Mouse (Mus musculus): ENCODE measurements around the gene Ttc28. TPM values are rescaled to one million over a fixed set of nuclear protein-coding genes. Genes with fewer than 3 reads are reported as not detected.
A peak's percentile ranks its signal among the peaks of the same experiment; 100 is the strongest.

The Ttc28 gene
- 6.1 and 6.4 TPM in 2 replicates for polyA plus RNA-seq (2015; fragmentation: Nextera tagmentation; extraction: Ambion mirVana)

GRCm38 (mm10) chr5:110879584-110880374, at the start of gene Ttc28:
Ttc28 (plus strand) TSS chr5:110879803.

GRCm38 (mm10) chr5:110839678-110840365, 39.8 kb upstream of the Ttc28 start, which contains the start of the genes Hscb and Chek2:
Hscb (minus strand) TSS chr5:110839777.
Chek2 (plus strand) TSS chr5:110839979.

GRCm38 (mm10) chr5:111330417-111331098, 451.0 kb downstream of the Ttc28 start, which contains the start of gene Pitpnb:
Pitpnb (plus strand) TSS chr5:111330763.

MicroRNAs within 50 kb of the gene (microRNA counts, 519-probe panel; counts per million panel counts)
- 2,260 counts per million, percentile 29 among the panel's probes with 10 or more counts for microRNA mmu-miR-701

Small RNA genes within 50 kb of the gene (microRNA-seq; reads per million reads assigned to microRNA genes)
- gene Mir701: 103 reads per million, percentile 47 among the genes with 10 or more reads in this experiment

Other genes with a start within 250 kb of the Ttc28 start
- 19.9 and 20.1 TPM in 2 replicates for gene Noc4l, start 226.4 kb upstream of the Ttc28 start, polyA plus RNA-seq (2015; fragmentation: Nextera tagmentation; extraction: Ambion mirVana)
- gene Ddx51, start 226.4 kb upstream of the Ttc28 start, polyA plus RNA-seq (2015; fragmentation: Nextera tagmentation; extraction: Ambion mirVana): 8.4 and 8.6 TPM in 2 replicates
- gene Ep400, start 109.1 kb upstream of the Ttc28 start, polyA plus RNA-seq (2015; fragmentation: Nextera tagmentation; extraction: Ambion mirVana): 14.4 and 17.6 TPM in 2 replicates
- 19.7 and 23.5 TPM in 2 replicates for gene Pus1, start 99.1 kb upstream of the Ttc28 start, polyA plus RNA-seq (2015; fragmentation: Nextera tagmentation; extraction: Ambion mirVana)
- 6.4 and 6.6 TPM in 2 replicates for gene Ulk1, start 69.7 kb upstream of the Ttc28 start, polyA plus RNA-seq (2015; fragmentation: Nextera tagmentation; extraction: Ambion mirVana)
- 20.5 and 22.2 TPM in 2 replicates for gene Hscb, start 40.0 kb upstream of the Ttc28 start, polyA plus RNA-seq (2015; fragmentation: Nextera tagmentation; extraction: Ambion mirVana)
- 8.9 and 9.8 TPM in 2 replicates for gene Chek2, start 39.8 kb upstream of the Ttc28 start, polyA plus RNA-seq (2015; fragmentation: Nextera tagmentation; extraction: Ambion mirVana)

All from urinary bladder, postnatal 0 days (tissue).